Mouse (Mus musculus) frontal cortex, postnatal 14 days (tissue): ENCODE data around the gene Sun2.

Experiments
- DNase-seq, 2 experiments: peaks; one replicate each; pipeline ENCODE4 v3.0.0; 2022; ENCODE audit warnings: low spot score in 2 of 2

Gene Sun2

DNA sequence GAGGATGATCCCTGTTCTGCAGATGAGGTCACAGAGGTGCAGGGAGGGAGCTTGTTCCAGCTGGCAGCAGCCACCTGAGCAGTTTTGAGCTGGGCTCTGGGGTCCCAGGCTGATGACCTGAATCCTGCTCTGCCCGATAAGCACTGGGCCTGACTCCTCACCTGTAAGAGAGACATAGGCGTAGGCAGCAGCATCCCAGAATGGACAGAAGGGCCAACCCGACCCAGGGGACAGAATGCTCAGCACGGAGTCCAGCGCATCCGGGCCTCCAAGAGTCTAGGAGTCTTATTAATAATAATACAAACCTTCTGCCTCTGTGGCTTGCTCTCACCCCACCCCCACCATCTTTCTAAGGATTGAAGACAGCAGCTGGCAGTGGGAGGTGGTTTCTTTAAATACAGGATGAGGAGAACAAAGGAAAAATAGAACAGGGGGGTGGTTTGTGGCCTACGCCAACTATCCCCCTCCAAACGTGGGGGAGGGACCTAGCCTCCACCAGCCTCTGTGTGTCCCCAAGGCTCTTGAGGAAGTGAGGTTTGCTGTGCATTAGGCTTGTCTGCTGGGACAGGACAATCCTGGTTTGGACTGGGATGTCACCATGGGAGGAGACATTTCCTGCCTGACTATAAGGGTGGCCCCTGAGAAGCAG is 13.8 kb upstream of the Sun2 start:
- no peak for DNase-seq

GRCm38 (mm10) chr15:79755176-79755575 is 12.8 kb upstream of the Sun2 start:
- DNase-seq: no peak

- no peak for DNase-seq
These were observed 11.5 kb upstream of the Sun2 start for GRCm38 (mm10) chr15:79753873-79754272.

- DNase-seq: no peak
These were observed 11.1 kb upstream of the Sun2 start for GRCm38 (mm10) chr15:79753420-79753752.

DNA sequence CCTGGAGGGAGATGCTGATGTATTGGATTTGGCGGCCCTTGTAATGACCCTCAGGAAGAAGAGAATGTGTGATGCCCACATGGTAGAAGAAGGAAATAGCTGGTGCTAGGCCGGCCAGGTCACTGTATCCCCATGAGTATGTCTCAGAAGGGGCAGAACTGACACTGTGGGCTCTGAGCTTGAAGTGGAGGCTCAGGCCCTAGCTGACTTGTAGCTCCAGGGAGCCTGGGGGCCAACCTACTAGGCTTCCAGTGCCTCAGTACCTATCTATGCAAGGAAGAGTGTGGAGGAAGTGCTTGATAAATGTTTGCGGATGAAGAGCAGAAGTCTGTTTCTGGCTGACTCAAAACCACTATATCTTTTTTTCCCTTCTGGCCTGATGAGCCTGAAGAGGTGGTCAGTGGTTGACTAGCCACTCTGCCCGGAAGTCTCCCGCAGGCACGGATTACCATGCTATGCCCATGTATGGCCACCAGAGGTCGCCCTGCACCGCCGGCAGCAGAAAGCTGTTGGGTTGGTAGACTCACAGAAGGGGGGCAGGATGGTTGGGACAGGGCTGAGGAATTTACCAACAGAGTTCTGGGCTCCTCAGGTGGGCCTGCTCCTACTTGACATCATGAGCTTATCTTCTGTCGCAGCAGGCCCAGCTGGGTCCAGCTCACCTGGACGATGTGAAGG is 10.5 kb upstream of the Sun2 start:
- peak; percentile 60 to 80 for DNase-seq

- DNase-seq: no peak
These were observed 9.4 kb upstream of the Sun2 start for GRCm38 (mm10) chr15:79751772-79752171.

GRCm38 (mm10) chr15:79750266-79750665 is 7.9 kb upstream of the Sun2 start:
- DNase-seq: no peak

DNA sequence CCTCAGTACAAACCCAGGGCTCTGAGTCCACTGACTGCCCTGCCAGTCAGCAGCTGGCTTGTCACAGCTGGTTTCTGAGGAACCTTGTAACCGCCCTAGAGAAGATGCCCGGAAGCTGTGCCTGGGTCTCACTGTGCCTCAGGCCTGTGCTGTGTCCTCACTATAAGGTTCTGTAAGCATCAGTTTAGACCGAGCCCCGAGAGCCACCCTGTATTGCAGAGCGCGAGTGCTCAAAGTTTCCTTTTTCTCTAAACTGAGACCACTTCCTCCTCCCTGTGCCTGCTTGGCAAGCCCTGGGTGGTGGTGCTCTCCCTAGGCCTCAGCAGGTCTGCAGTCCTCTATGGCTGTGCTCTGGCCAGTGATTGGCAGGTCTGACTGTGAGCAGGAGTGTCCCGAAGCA is 6.8 kb upstream of the Sun2 start:
- DNase-seq: no peak

- no peak for DNase-seq
These were observed 5.7 kb upstream of the Sun2 start for GRCm38 (mm10) chr15:79747998-79748397.

- no peak for DNase-seq
These were observed 3.5 kb upstream of the Sun2 start for GRCm38 (mm10) chr15:79745883-79746282.

DNA sequence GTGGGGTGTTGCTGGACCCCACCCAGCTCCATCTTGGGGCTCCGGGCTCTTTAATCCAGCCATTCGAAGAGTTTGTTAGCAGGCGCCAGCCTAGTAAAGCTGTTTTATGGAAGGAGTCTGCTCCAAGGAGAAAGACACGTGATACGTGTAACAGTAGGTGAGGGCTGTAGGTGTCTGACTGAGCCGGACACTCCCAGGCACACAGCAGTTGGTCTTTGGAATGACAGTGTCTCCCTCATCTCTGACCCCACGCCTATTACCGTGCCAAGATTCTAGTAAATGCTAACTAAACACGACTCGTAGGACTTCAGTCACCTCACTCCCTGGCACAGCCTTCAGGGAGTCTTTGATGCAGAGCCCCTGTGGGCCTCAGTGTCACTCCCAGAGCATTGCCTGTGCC is 3.0 kb upstream of the Sun2 start:
- no peak for DNase-seq

GRCm38 (mm10) chr15:79744742-79745141 is 2.4 kb upstream of the Sun2 start:
- DNase-seq: no peak

DNA sequence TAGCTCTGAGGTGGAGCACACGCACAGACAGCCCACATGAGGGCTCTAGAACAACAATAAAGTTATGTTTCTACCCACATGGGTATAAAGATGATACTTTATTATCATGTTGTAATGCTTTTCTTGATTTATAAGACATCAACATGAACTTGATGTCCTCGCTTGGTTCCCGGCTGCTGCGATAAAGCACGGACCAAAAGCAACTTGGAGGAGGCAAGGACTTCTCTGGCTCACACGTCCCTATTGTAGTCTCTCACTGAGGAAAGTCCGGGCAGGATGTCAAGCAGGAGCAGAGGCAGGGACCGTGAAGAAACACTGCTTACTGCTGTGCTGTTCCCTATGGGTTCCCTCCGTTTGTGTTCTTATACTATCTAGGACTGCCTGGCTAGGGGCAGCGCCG is 1.7 kb upstream of the Sun2 start:
- DNase-seq: no peak

DNA sequence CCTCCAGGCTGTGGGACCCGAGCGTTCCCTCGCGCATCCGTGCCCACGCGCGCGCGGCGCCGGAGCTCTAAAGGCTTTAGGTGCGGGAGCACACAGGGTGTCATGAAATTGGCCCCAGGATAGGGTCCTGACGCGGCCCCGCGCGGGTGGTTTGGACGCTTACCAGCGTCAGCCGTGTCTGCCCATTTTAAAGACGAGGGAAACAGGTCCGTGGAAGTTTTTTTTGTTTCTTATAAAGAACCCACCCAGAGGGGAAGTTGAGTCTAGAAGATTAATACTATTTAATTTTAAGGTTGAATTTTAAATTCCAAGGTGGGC is 329 bp upstream of the Sun2 start:
- DNase-seq: no peak

GRCm38 (mm10) chr15:79741173-79741858 is 1.0 kb downstream of the Sun2 start:
- no peak for DNase-seq

GRCm38 (mm10) chr15:79740739-79741138 is 1.6 kb downstream of the Sun2 start:
- no peak for DNase-seq

DNA sequence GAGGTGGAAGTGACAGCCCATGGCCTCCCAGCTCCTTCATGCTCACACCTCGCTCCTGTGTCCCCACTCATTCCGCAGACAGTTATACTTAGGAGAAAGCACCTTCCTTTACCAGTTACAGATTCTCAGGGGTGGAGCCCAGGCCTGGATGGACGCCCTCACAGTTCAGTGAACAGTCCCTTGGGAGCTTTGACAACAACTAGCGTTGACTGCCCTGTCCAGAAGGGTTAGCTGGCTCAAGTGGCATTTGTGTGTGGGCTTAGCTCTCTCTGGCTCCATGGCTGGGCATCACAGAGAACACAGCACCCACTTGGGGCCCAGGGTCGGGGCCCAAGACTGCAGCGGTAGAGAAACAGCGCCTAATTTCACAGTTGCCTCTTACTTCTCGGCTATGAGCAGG is 8.0 kb downstream of the Sun2 start:
- no peak for DNase-seq

- DNase-seq: no peak
These were observed 8.7 kb downstream of the Sun2 start for GRCm38 (mm10) chr15:79733640-79734039.

DNA sequence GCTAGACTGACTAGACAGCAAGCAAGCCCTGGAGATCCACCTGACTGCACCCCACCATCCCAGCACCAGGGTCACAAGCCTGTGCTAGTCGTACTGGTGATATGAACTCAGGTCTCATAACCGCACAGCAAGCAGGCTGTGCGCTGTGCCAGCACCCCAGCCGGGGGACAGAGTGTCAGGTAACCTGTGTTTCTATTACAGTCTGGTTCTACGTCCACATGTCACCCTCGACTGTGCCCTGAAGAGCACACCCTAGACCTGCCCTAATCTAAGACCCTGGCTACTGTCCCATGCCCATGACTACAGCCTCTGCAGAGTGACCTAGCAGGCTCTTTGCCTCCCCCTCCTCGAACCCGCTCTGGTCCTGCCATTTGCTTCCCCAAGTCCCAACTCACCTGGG is 9.1 kb downstream of the Sun2 start:
- no peak for DNase-seq

DNA sequence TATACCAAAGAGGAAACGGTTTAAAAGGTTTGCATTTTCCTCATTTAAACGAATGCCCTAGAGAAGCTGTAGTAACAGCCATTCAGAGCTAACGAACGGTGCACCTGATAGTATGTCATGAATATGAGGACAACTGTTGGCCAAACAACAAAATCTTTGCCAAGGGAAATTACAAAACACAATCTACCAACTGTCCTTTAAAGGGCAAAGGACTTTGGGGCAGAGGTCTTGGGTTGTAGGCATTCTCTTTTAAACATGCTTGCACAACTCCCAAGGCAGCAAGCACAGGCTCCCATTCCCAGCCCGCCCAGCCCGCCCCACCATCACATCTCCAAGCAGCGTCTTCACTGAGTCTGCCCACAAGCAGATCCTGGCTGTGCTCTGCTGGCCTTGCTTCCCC is 10.8 kb downstream of the Sun2 start:
- no peak for DNase-seq

DNA sequence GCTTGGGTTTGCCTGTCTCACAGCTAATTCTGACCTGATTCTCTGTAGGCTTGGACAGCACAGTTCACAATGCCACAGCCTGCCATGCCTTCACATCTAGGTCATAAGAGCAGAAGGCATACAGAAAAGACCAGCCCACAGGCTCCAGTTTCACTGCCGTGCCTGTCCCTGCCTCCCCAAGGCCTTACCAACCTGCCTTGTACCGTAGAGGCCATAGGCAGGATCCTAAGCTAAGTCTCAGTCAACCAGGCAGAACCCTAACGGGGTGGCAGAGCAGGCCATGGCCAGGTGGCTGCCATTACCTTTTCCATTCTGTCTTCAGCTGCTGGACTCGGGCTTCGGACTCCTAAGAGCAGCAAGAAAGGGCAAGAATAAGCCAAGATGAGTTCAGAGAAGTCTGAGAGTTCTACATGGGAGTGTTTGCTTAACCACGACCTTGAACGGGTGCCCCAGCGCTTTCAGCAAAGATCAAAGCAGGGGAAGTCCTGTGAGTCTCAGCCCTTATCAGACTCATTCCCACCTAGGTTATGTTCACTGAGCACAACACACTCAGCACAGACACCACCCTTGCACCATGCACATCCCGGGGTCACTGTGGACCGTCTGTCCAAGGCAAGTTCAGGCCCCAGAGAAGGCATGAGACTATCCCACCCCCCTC is 13.5 kb downstream of the Sun2 start:
- no peak for DNase-seq

DNA sequence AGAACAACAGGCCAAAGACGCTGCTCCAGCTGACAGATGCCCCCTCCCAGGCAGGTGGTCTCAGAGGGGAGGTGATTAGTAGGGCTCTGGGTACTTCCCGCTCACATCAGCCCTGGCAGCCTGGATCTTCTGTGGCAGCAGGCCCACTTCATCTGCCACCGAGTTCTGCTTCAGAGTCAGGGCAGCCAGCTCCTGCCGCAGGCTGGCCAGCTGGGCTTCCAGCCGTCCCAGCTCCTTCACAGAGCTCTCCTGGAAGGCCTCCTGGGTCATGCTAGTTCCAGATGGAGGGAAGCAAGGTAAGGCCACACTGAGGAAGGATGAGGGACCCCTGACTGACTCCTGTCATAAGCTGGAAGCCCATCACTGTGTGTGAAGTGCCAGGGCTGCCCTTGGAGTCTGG is 14.0 kb downstream of the Sun2 start:
- DNase-seq: no peak

- no peak for DNase-seq
These were observed 14.5 kb downstream of the Sun2 start for GRCm38 (mm10) chr15:79727840-79728239.
